Mouse (Mus musculus) G1E-ER4 (cell line): ENCODE measurements around the gene Fam71e1. TPM values are rescaled to one million over a fixed set of nuclear protein-coding genes. Genes with fewer than 3 reads are reported as not detected.

ENCODE experiments used
- GATA1 ChIP-seq: IDR thresholded peaks from one replicate; pipeline ENCODE4 v1.8.0; 2012; ENCODE audit warnings: low read length, inconsistent platforms
- polyA plus RNA-seq: library from polyadenylated mRNA; stranded (reverse); fragments of >175 nt; gene quantifications from 2 replicates; pipeline ENCODE4 v1.2.3, GENCODE M21; 2012

Gene Fam71e1
- 10.9 and 18.1 TPM in 2 replicates for polyA plus RNA-seq

DNA sequence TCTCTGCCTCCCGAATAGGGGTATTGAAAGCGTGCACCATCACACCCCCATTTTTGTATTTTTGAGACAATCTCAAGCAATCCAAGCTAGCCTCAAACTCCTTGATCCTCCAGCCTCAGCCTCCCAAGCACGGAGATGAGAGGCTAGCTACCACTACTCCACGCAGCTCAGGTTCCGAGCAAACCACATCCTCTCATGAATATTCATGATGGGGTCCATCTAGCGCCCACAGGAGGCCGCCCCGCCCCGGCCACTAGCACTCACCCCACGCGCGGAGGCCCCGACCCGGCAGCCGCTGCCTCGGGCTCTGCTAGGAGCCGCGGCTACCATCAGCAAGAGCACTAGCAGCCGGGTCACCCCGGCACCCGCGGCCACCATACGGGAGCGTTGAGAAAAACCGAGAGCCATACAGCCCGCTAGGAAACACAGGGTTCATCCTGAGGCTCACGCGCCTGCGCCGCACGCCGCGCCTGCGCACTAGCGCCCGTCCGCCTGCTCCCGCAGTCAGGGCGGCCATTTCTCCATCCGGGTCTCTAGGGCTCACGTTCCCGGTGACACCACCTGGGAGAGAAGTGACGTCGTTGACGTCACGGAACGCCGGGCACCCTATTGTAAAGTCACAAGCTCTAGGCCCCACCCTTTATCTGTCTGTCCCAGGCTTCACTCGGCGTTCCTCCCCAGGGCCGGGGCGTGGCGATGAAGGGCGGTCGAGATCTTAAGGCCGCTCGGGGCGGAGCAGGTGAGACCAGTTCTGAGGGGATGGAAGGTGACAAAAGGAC is at the start of gene Fam71e1, which contains the start of gene Emc10:
Gene Fam71e1 (plus strand): TSS at position 590 of the 779 bp plus-strand sequence.
Gene Emc10 (minus strand): TSS at position 538 of the 779 bp plus-strand sequence.
- TF ChIP-seq GATA1 = no peak

GRCm38 (mm10) chr7:44453256-44453655 is 43.1 kb upstream of the Fam71e1 start:
- no peak for TF ChIP-seq GATA1

GRCm38 (mm10) chr7:44456302-44456701 is 40.1 kb upstream of the Fam71e1 start:
- TF ChIP-seq GATA1 = no peak

GRCm38 (mm10) chr7:44460067-44460466 is 36.3 kb upstream of the Fam71e1 start:
- no peak for TF ChIP-seq GATA1

DNA sequence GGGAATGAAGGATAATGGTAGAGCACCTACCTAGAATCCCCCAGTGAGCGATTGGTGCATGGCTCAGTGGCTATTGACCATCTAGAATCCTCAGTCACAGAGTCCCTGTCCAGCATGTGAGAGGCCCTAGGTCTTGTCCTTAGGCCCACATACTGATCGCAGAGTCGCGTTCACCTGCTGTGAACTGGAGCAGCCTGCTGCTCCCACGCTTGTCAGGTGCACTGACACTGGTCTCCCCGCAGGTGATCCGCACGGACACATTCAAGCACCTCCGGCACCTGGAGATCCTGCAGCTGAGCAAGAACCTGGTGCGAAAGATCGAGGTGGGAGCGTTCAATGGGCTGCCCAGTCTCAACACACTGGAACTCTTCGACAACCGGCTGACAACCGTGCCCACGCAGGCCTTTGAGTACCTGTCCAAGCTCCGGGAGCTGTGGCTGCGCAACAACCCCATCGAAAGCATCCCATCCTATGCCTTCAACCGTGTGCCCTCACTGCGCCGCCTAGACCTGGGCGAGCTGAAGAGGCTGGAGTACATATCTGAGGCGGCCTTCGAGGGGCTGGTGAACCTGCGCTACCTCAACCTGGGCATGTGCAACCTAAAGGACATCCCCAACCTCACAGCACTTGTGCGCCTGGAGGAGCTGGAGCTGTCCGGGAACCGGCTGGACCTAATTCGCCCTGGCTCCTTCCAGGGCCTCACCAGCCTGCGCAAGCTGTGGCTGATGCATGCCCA is 35.4 kb upstream of the Fam71e1 start:
- no peak for TF ChIP-seq GATA1

DNA sequence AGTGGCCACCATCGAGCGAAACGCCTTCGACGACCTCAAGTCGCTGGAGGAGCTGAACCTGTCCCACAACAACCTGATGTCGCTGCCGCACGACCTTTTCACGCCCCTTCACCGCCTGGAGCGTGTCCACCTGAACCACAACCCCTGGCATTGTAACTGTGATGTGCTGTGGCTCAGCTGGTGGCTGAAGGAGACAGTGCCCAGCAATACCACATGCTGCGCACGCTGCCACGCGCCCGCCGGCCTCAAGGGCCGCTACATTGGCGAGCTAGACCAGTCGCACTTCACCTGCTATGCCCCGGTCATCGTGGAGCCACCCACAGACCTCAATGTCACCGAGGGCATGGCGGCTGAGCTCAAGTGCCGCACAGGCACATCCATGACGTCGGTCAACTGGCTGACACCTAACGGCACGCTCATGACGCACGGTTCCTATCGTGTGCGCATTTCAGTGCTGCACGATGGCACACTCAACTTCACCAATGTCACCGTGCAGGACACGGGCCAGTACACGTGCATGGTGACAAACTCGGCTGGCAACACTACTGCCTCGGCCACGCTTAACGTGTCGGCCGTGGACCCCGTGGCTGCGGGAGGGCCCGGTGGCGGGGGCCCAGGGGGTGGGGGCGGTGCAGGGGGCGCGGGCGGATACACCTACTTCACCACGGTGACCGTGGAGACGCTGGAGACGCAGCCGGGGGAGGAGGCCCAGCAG is 34.7 kb upstream of the Fam71e1 start:
- TF ChIP-seq GATA1 = no peak

DNA sequence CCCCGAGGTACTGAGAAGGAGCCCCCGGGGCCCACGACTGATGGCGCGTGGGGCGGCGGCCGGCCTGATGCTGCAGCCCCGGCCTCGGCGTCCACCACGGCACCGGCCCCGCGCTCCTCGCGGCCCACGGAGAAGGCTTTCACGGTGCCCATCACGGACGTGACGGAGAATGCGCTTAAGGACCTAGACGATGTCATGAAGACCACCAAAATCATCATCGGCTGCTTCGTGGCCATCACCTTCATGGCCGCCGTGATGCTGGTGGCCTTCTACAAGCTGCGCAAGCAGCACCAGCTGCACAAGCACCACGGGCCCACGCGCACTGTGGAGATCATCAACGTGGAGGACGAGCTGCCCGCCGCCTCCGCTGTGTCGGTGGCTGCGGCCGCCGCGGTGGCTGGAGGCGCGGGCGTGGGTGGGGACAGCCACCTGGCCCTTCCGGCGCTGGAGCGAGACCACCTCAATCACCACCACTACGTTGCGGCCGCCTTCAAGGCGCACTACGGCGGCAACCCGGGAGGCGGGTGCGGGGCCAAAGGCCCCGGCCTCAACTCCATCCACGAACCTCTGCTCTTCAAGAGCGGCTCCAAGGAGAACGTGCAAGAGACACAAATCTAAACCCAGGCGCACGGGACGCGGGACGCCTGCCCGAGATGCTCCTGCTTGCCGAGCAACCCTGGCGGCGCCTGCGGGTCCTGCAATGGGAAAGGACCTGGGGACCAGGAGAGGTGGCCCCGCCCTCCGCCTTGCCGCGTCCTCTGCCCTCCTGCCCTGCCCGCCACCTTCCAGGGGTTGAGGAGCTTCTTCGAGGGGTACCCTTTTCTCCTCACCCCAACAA is 33.9 kb upstream of the Fam71e1 start:
- no peak for TF ChIP-seq GATA1

- TF ChIP-seq GATA1 = no peak
These were observed 33.3 kb upstream of the Fam71e1 start for GRCm38 (mm10) chr7:44463056-44463425.

DNA sequence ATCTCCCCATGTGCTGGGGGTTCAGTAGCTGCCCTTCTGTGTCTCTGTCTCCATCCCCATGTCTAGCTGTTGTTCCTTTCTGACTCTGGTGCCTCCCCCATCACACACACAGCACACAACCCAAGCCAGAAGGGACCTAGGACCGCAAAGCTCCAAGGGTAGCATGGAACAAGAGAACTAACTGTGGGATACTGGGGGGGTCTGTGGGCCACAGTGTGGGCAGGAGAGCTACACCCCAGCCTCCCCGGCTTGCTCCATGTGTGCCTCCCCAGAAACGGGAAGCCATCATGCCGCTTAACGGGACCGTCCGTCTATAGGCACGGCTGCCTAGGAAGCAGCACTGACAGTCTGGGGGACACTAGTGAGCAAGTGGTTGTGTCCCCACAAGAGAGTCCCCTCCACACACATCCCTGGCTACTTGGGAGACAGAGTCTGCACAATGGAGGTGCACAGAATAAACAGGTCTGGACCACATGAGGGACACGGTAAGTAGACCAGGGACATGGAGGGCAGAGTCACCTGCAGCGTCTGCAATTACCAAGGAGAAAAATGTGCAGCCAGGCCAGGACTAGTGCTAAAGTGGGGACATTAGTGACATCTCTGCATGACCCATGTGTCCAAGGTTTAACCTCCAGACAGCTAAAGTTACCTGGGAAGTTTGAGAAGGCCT is 32.7 kb upstream of the Fam71e1 start:
- TF ChIP-seq GATA1 = no peak

GRCm38 (mm10) chr7:44464511-44464910 is 31.9 kb upstream of the Fam71e1 start:
- TF ChIP-seq GATA1 = no peak

- no peak for TF ChIP-seq GATA1
These were observed 31.3 kb upstream of the Fam71e1 start, which contains the start of gene Aspdh for GRCm38 (mm10) chr7:44465111-44465510. Aspdh (plus strand) TSS chr7:44465391.

GRCm38 (mm10) chr7:44466006-44466887 is 30.1 kb upstream of the Fam71e1 start:
- TF ChIP-seq GATA1 = no peak

GRCm38 (mm10) chr7:44466888-44467311 is 29.5 kb upstream of the Fam71e1 start:
- no peak for TF ChIP-seq GATA1

DNA sequence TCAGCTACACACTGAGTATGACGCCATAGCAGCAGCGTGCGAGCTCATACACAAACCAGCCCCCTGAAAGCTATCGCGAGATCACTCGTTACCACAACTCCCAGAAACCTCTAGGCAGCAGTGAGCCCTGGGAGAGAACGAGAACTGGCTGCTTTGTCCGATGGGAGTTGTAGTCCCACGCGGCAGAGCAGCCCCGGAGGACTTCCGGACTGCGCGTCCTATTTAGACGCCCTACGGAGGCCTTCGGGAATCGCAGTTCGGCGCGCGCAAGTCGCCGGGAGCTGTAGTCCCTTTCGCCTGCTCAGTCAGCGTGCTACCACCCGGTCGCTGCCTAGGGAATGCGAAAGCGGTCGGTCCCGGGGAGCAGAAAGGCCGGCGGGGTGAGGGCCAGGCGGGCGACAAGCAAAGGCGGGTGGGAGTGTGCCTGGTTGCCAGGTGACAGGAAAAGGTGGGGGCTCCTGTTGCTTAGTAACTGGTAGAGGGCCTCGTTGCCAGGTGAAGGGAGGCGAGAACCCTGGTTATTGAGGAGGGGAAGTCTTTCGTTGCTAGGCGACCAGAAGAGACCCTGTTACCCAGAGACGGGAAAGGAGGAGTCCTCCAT is 28.5 kb upstream of the Fam71e1 start, which contains the start of gene Josd2:
Gene Josd2 (plus strand): TSS at position 170 of the 601 bp plus-strand sequence.
- TF ChIP-seq GATA1 = no peak
